ENCODE assay signal across 11 mouse cellular contexts in the genomic region with DNA sequence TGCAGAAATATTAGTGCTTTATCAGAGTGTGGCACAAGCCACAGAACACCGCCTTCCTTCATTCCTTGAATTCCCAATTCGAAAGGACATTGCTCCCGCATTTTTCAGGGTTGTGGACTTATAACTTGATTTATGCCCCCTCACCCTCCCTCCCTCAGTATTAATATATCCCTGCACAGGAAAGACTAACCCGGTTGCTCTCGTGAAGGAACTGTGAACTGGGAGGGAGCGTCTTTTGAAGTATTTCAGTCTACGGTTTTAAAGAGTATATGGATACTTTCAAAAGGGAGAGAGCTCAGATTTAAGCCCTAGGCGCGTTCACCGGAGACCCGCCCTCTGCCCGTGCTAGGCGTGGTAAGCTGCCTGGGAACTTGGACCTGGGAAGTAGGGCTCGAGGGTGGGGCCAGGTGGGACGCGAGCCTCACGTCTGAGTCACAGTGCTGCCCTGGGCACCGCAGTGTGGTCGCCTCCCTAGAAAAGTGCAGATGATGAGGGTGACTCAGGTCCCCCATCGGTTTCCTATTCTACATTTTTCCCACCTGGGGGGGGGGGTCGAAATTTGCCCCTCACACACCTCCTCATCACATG. TPM values are rescaled to one million over a fixed set of nuclear protein-coding genes. Genes with fewer than 3 reads are reported as not detected.
DNase-seq lines count a peak whose midpoint lies in the region; ATAC-seq lines count a peak whose summit lies in the region.
"Had no signal": no experiment of that assay in that cellular context is flagged by ENCODE, and none has a peak within 500 bp of the region (broad histone marks: within the 10 kb centered on the region; RNA-seq: fewer than 3 reads in every experiment).

No protein-coding gene starts in this region.

- H3K4me3 ChIP-seq in limb, embryonic 11.5 days (ENCODE audit: low read depth, low read length): no peak overlapping the region
- H3K4me3 ChIP-seq in limb, embryonic 10.5 days: no peak overlapping the region
- H3K4me3 ChIP-seq in embryonic facial prominence, embryonic 15.5 days (replicated peaks): no peak overlapping the region
- H3K4me3 ChIP-seq in limb, embryonic 13.5 days: no peak overlapping the region
- H3K4me3 ChIP-seq in stomach, embryonic 16.5 days (replicated peaks; ENCODE audit: low read length): no peak overlapping the region
- H3K4me3 ChIP-seq: hindbrain, embryonic 13.5 days had no signal

- H3K27ac ChIP-seq in limb, embryonic 11.5 days (replicated peaks; ENCODE audit: low read depth, low read length): no peak overlapping the region
- no peak overlapping the region for H3K27ac ChIP-seq in limb, embryonic 10.5 days
- 0 out of 2 replicates have a peak overlapping the region, but pooled peaks have one; percentile 34 for H3K27ac ChIP-seq in embryonic facial prominence, embryonic 15.5 days (replicated peaks)
- H3K27ac ChIP-seq in limb, embryonic 13.5 days: no peak overlapping the region
- peak overlapping the region; percentile 56 for H3K27ac ChIP-seq in stomach, embryonic 16.5 days (ENCODE audit: low read length)
- H3K27ac ChIP-seq: hindbrain, embryonic 13.5 days; macrophage had no signal

- no peaks in the 10 kb centered on the region for H3K27me3 ChIP-seq in limb, embryonic 11.5 days (ENCODE audit: control insufficient read depth, insufficient read depth, low read length)
- no peaks in the 10 kb centered on the region for H3K27me3 ChIP-seq in limb, embryonic 10.5 days (ENCODE audit: low read depth, poor library complexity, severe bottlenecking)
- no peaks in the 10 kb centered on the region for H3K27me3 ChIP-seq in embryonic facial prominence, embryonic 15.5 days
- H3K27me3 ChIP-seq in limb, embryonic 13.5 days: no peaks in the 10 kb centered on the region
- no peaks in the 10 kb centered on the region for H3K27me3 ChIP-seq in stomach, embryonic 16.5 days (ENCODE audit: control insufficient read depth, insufficient read depth, low read length)
- H3K27me3 ChIP-seq: hindbrain, embryonic 13.5 days had no signal

- no peaks in the 10 kb centered on the region for H3K9me3 ChIP-seq in limb, embryonic 11.5 days (ENCODE audit: control insufficient read depth, low read length)
- no peaks in the 10 kb centered on the region for H3K9me3 ChIP-seq in limb, embryonic 10.5 days (replicated peaks)
- no peaks in the 10 kb centered on the region for H3K9me3 ChIP-seq in embryonic facial prominence, embryonic 15.5 days (replicated peaks)
- H3K9me3 ChIP-seq in limb, embryonic 13.5 days: no peaks in the 10 kb centered on the region
- H3K9me3 ChIP-seq in stomach, embryonic 16.5 days (replicated peaks; ENCODE audit: control insufficient read depth, low read length): no peaks in the 10 kb centered on the region
- H3K9me3 ChIP-seq: hindbrain, embryonic 13.5 days had no signal

- WGBS in limb, embryonic 11.5 days: 35% methylated on average over 21 of the region's 21 CpGs
- WGBS in limb, embryonic 10.5 days: 40% methylated on average over 21 of the region's 21 CpGs
- WGBS in embryonic facial prominence, embryonic 15.5 days: 30% methylated on average over 21 of the region's 21 CpGs
- WGBS in limb, embryonic 13.5 days: 40% methylated on average over 21 of the region's 21 CpGs
- 28% methylated on average over 21 of the region's 21 CpGs for WGBS in stomach, embryonic 16.5 days

- H3K4me2 ChIP-seq in limb, embryonic 11.5 days (ENCODE audit: low read depth, severe bottlenecking): 0 out of 2 replicates have a peak overlapping the region, but pooled peaks have one; percentile 12
- no peak overlapping the region for H3K4me2 ChIP-seq in embryonic facial prominence, embryonic 15.5 days (replicated peaks)
- H3K4me2 ChIP-seq in limb, embryonic 13.5 days (replicated peaks): peak overlapping the region; percentile 35
- peak overlapping the region; percentile 39 for H3K4me2 ChIP-seq in stomach, embryonic 16.5 days (ENCODE audit: low read depth, low read length)
- H3K4me2 ChIP-seq: hindbrain, embryonic 13.5 days had no signal

- H3K36me3 ChIP-seq in limb, embryonic 11.5 days (ENCODE audit: control insufficient read depth, insufficient read depth, low read length): no peaks in the 10 kb centered on the region
- no peaks in the 10 kb centered on the region for H3K36me3 ChIP-seq in limb, embryonic 10.5 days
- no peaks in the 10 kb centered on the region for H3K36me3 ChIP-seq in embryonic facial prominence, embryonic 15.5 days
- H3K36me3 ChIP-seq in limb, embryonic 13.5 days: no peaks in the 10 kb centered on the region
- no peaks in the 10 kb centered on the region for H3K36me3 ChIP-seq in stomach, embryonic 16.5 days (ENCODE audit: control insufficient read depth, insufficient read depth, low read length)
- H3K36me3 ChIP-seq: hindbrain, embryonic 13.5 days had no signal

- peaks cover 3% of the 10 kb centered on the region; the same call in 1 of the 2 replicates for H3K4me1 ChIP-seq in limb, embryonic 11.5 days (ENCODE audit: control insufficient read depth, insufficient read depth, low read length)
- peaks cover 14% of the 10 kb centered on the region for H3K4me1 ChIP-seq in limb, embryonic 10.5 days
- peaks cover 31% of the 10 kb centered on the region for H3K4me1 ChIP-seq in embryonic facial prominence, embryonic 15.5 days
- peaks cover 30% of the 10 kb centered on the region for H3K4me1 ChIP-seq in limb, embryonic 13.5 days
- peaks cover 31% of the 10 kb centered on the region for H3K4me1 ChIP-seq in stomach, embryonic 16.5 days (ENCODE audit: control insufficient read depth, insufficient read depth, low read length)

- ATAC-seq in limb, embryonic 11.5 days (ENCODE audit: insufficient number of reproducible peaks, low FRiP score, low TSS enrichment, low read depth): 0 out of 2 replicates have a peak, but pooled peaks have one; percentile 26
- ATAC-seq in embryonic facial prominence, embryonic 15.5 days (ENCODE audit: insufficient number of reproducible peaks, low FRiP score, low TSS enrichment, low read depth): 0 out of 2 replicates have a peak, but pooled peaks have one; percentile 32
- ATAC-seq in limb, embryonic 13.5 days (ENCODE audit: low FRiP score, low read depth): no peak
- peak; percentile 88 for ATAC-seq in stomach, embryonic 16.5 days (ENCODE audit: insufficient read depth, low FRiP score)
- no peak for ATAC-seq in frontal cortex, adult (ENCODE audit: low TSS enrichment)

- H3K9ac ChIP-seq in limb, embryonic 11.5 days (ENCODE audit: low read length): no peak overlapping the region
- no peak overlapping the region for H3K9ac ChIP-seq in embryonic facial prominence, embryonic 15.5 days
- no peak overlapping the region for H3K9ac ChIP-seq in limb, embryonic 13.5 days
- H3K9ac ChIP-seq in stomach, embryonic 16.5 days (ENCODE audit: low read length): no peak overlapping the region
- H3K9ac ChIP-seq: hindbrain, embryonic 13.5 days had no signal

- DNase-seq in limb, embryonic 11.5 days (ENCODE audit: low spot score): peak; percentile 31
- no peak for DNase-seq in limb, embryonic 10.5 days (ENCODE audit: low spot score)
- no peak for DNase-seq in adrenal gland, adult 8-10 months
- DNase-seq: right cerebral cortex, postnatal 25 days had no signal

RNA-seq across cellular contexts. Expression of a gene that starts 54.9 kb away (rescaled TPM):
- polyA plus RNA-seq in limb, embryonic 11.5 days (2014; fragmentation: Nextera tagmentation; extraction: Ambion mirVana): 34.3 and 40.6 TPM in 2 replicates
- polyA plus RNA-seq in limb, embryonic 10.5 days (2016; fragmentation: Nextera tagmentation; extraction: Ambion mirVana): 41.6 and 49.1 TPM in 2 replicates
- 53.6 and 53.7 TPM in 2 replicates for polyA plus RNA-seq in embryonic facial prominence, embryonic 15.5 days (2015; fragmentation: Nextera tagmentation; extraction: Ambion mirVana)
- 66.8 and 71.3 TPM in 2 replicates for polyA plus RNA-seq in limb, embryonic 13.5 days (2015; fragmentation: Nextera tagmentation; extraction: Ambion mirVana)
- polyA plus RNA-seq in stomach, embryonic 16.5 days (2015; fragmentation: Nextera tagmentation; extraction: Ambion mirVana): 21.1 and 26.3 TPM in 2 replicates
- total RNA-seq in adrenal gland, adult 8-10 months (2022): 100 to 1,000 TPM in 2 of 4 experiments, 10 to 100 TPM in 2; 77.4 to 388 (median 110) TPM
- total RNA-seq: MEL had no signal

Comparison
In these comparisons a context has a peak if more than half of its experiments do, and no peak if none do; other contexts are left out.
1. ATAC-seq: peak in limb, embryonic 11.5 days (single experiment), embryonic facial prominence, embryonic 15.5 days (single experiment) and stomach, embryonic 16.5 days (single experiment); none in limb, embryonic 13.5 days (single experiment) and frontal cortex, adult (single experiment).
2. H3K27ac ChIP-seq: peak in embryonic facial prominence, embryonic 15.5 days (single experiment) and stomach, embryonic 16.5 days (single experiment); none in limb, embryonic 11.5 days (single experiment), limb, embryonic 10.5 days (single experiment) and limb, embryonic 13.5 days (single experiment).